Mouse (Mus musculus) limb, embryonic 12.5 days (tissue): Measurements from ENCODE around the gene Rbm44. TPM values are rescaled to one million over a fixed set of nuclear protein-coding genes. Genes with fewer than 3 reads are reported as not detected.

Experiments used
- ATAC-seq: fragments of 200-750 bp; cut with Nextera tagmentation; 2 replicates; pipeline ENCODE4 v1.8.0; 2017; ENCODE audit warnings: low read depth, moderate TSS enrichment; ENCODE audit not compliant: insufficient number of reproducible peaks, insufficient read depth, low FRiP score, low TSS enrichment
- H3K27ac ChIP-seq: fragments of 300-500 bp; sonication (generic); 2 replicates; pipeline ENCODE4 v1.5.1; 2016; ENCODE audit warnings: mild to moderate bottlenecking, moderate library complexity
- H3K27me3 ChIP-seq: fragments of 300-500 bp; sonication (generic); 2 replicates; pipeline ENCODE4 v1.6.1; 2016; ENCODE audit warnings: mild to moderate bottlenecking, moderate library complexity
- H3K36me3 ChIP-seq: fragments of 300-500 bp; sonication (generic); 2 replicates; pipeline ENCODE4 v1.6.1; 2016; ENCODE audit warnings: mild to moderate bottlenecking, moderate library complexity
- H3K4me1 ChIP-seq: fragments of 300-500 bp; sonication (generic); replicated peaks from 2 replicates; pipeline ENCODE4 v1.6.1; 2016
- H3K4me2 ChIP-seq: fragments of 300-500 bp; sonication (generic); 2 replicates; pipeline ENCODE4 v1.6.1; 2016; ENCODE audit warnings: mild to moderate bottlenecking, moderate library complexity
- H3K4me3 ChIP-seq: fragments of 300-500 bp; sonication (generic); replicated peaks from 2 replicates; pipeline ENCODE4 v1.5.1; 2016; ENCODE audit warnings: mild to moderate bottlenecking
- H3K9ac ChIP-seq: fragments of 300-500 bp; sonication (generic); replicated peaks from 2 replicates; pipeline ENCODE4 v1.6.1; 2016; ENCODE audit warnings: mild to moderate bottlenecking, moderate library complexity
- H3K9me3 ChIP-seq: fragments of 300-500 bp; sonication (generic); 2 replicates; pipeline ENCODE4 v1.6.1; 2016; ENCODE audit warnings: mild to moderate bottlenecking, moderate library complexity
- WGBS: fragments of 180-500 bp; shearing (Covaris S2); methylation state at CpG from one replicate; pipeline ENCODE4 v1.1.7; 2016; 5-methylcytosine and 5-hydroxymethylcytosine counted together
- polyA plus RNA-seq: library from polyadenylated mRNA; unstranded; fragments of >200 nt; fragmentation: Nextera tagmentation; extraction: Ambion mirVana; gene quantifications from 2 replicates; pipeline ENCODE4 v1.2.1, GENCODE M21; 2016

Rbm44 gene
- polyA plus RNA-seq, 1 experiment from 2014 or later = 0.70 TPM

- Histone ChIP-seq H3K27me3 (peaks cover 3% of the 10 kb centered on the region; the same call in 1 of the 2 replicates), H3K9ac (no peak overlapping the region), H3K4me3 (no peak overlapping the region), H3K27ac (no peak overlapping the region), H3K9me3 (no peaks in the 10 kb centered on the region), H3K36me3 (no peaks in the 10 kb centered on the region), H3K4me2 (no peak overlapping the region), H3K4me1 (peaks cover 13% of the 10 kb centered on the region)
- ATAC-seq = no peak
- 81% methylated on average over 6 of the region's 6 CpGs for WGBS
These were observed 64.9 kb downstream of the Rbm44 start for GRCm38 (mm10) chr1:91209785-91210184.

DNA sequence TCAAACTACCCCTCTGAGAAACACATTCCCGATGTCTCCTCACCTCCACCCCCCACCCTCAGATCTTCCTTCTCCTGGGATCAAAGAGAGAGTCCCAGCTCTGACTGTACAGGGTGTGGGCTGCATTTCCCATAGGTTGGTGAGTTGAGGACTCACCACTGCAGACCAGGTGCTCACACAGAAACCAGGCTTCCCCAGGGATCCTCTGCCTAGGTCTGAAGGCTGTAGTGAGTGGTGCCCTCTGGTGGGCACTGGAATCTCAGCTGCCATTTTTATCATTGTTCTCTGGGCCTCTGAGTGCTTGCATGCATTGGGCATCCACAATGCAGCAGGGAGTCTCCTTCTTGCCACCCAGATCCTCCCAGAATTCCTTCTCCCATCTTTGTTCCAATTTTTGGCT is 66.2 kb downstream of the Rbm44 start:
- Histone ChIP-seq H3K27me3 (peaks cover 3% of the 10 kb centered on the region; the same call in 1 of the 2 replicates), H3K27ac (no peak overlapping the region), H3K4me3 (no peak overlapping the region), H3K9ac (no peak overlapping the region), H3K4me1 (peaks cover 8% of the 10 kb centered on the region; the same call in 1 of the 2 replicates), H3K36me3 (no peaks in the 10 kb centered on the region), H3K4me2 (no peak overlapping the region), H3K9me3 (no peaks in the 10 kb centered on the region)
- no peak for ATAC-seq
- WGBS = 69% methylated on average over 1 of the region's 1 CpGs

- no peak for ATAC-seq
- Histone ChIP-seq H3K27me3 (peaks cover 3% of the 10 kb centered on the region; the same call in 1 of the 2 replicates), H3K36me3 (no peaks in the 10 kb centered on the region), H3K4me1 (peaks cover 8% of the 10 kb centered on the region; the same call in 1 of the 2 replicates), H3K4me3 (no peak overlapping the region), H3K9ac (no peak overlapping the region), H3K4me2 (no peak overlapping the region), H3K27ac (no peak overlapping the region), H3K9me3 (no peaks in the 10 kb centered on the region)
- 80% methylated on average over 7 of the region's 7 CpGs for WGBS
These were observed 66.7 kb downstream of the Rbm44 start for GRCm38 (mm10) chr1:91211591-91212008.

- Histone ChIP-seq H3K4me3 (no peak overlapping the region), H3K36me3 (no peaks in the 10 kb centered on the region), H3K4me2 (no peak overlapping the region), H3K9ac (no peak overlapping the region), H3K4me1 (peaks cover 8% of the 10 kb centered on the region; the same call in 1 of the 2 replicates), H3K27me3 (no peaks in the 10 kb centered on the region), H3K27ac (no peak overlapping the region), H3K9me3 (no peaks in the 10 kb centered on the region)
- no peak for ATAC-seq
- 91% methylated on average over 1 of the region's 1 CpGs for WGBS
These were observed 70.4 kb downstream of the Rbm44 start for GRCm38 (mm10) chr1:91215264-91215663.

DNA sequence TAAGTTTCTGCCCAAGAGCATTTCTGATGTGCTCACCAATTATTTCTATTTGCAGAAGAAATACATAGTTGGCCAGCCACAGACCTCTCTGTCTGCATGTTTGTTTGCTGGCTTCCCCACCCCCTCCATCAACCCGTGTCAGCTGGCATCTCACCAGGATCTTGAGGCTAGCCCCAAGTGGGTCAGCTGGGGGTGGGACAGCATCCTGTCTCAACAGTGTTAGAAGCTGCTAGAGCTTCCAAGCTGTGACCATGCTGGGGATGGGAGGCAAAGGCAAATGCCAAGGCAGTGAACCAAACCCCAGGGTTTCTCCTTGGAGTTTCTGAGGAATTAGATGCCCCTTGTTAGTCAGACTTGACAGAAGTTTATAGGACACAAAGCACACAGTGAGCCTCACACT is 71.1 kb downstream of the Rbm44 start:
- ATAC-seq = no peak
- Histone ChIP-seq H3K4me1 (peaks cover 8% of the 10 kb centered on the region; the same call in 1 of the 2 replicates), H3K36me3 (no peaks in the 10 kb centered on the region), H3K27me3 (no peaks in the 10 kb centered on the region), H3K9me3 (no peaks in the 10 kb centered on the region), H3K9ac (no peak overlapping the region), H3K4me2 (no peak overlapping the region), H3K4me3 (no peak overlapping the region), H3K27ac (no peak overlapping the region)
- 52% methylated on average over 1 of the region's 1 CpGs for WGBS

GRCm38 (mm10) chr1:91216504-91217267 is 71.8 kb downstream of the Rbm44 start:
- WGBS = 73% methylated on average over 10 of the region's 10 CpGs
- Histone ChIP-seq H3K27me3 (no peaks in the 10 kb centered on the region), H3K4me2 (no peak overlapping the region), H3K36me3 (no peaks in the 10 kb centered on the region), H3K4me1 (peaks cover 8% of the 10 kb centered on the region; the same call in 1 of the 2 replicates), H3K9me3 (no peaks in the 10 kb centered on the region), H3K4me3 (no peak overlapping the region), H3K9ac (no peak overlapping the region), H3K27ac (no peak overlapping the region)
- ATAC-seq = no peak

GRCm38 (mm10) chr1:91219641-91220321 is 74.9 kb downstream of the Rbm44 start:
- Histone ChIP-seq H3K9me3 (no peaks in the 10 kb centered on the region), H3K27me3 (no peaks in the 10 kb centered on the region), H3K4me2 (no peak overlapping the region), H3K4me3 (no peak overlapping the region), H3K36me3 (no peaks in the 10 kb centered on the region), H3K27ac (no peak overlapping the region), H3K9ac (no peak overlapping the region), H3K4me1 (no peaks in the 10 kb centered on the region)
- 84% methylated on average over 7 of the region's 7 CpGs for WGBS
- no peak for ATAC-seq

DNA sequence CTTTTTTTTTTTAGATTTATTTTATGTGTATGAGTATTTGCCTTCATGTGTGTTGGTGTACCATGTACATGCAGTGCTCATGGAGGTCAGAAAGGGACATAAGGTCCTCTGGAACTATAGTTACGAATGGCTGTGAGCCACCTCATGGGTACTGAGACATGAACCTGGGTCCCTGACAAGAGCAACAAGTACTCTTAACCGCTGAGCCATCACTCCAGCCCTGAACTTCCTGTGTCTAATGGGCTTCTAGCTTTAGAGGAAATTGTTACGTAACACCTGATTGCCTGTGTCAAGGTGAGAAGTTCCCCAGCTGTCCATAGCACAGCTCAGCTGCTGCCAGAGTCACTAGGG is 75.4 kb downstream of the Rbm44 start:
- H3K4me2 ChIP-seq = no peak overlapping the region
- WGBS = 86% methylated on average over 3 of the region's 3 CpGs
- no peaks in the 10 kb centered on the region for H3K27me3 ChIP-seq
- H3K9me3 ChIP-seq = no peaks in the 10 kb centered on the region
- no peak overlapping the region for H3K9ac ChIP-seq
- no peak overlapping the region for H3K4me3 ChIP-seq
- H3K36me3 ChIP-seq = no peaks in the 10 kb centered on the region
- no peaks in the 10 kb centered on the region for H3K4me1 ChIP-seq
- ATAC-seq = no peak
- no peak overlapping the region for H3K27ac ChIP-seq

Other genes with a start within 250 kb of the Rbm44 start
- gene Mlph, start 230.0 kb upstream of the Rbm44 start, polyA plus RNA-seq = 0.23 and 0.37 TPM in 2 replicates
- gene Prlh, start 192.0 kb upstream of the Rbm44 start, polyA plus RNA-seq = not detected in 2 replicates
- gene Rab17, start 175.4 kb upstream of the Rbm44 start, polyA plus RNA-seq = 0.76 and 0.98 TPM in 2 replicates
- 28.3 and 29.9 TPM in 2 replicates for gene Lrrfip1, start 146.4 kb upstream of the Rbm44 start, polyA plus RNA-seq
- gene Ramp1, start 34.7 kb downstream of the Rbm44 start, polyA plus RNA-seq = 1.1 and 1.9 TPM in 2 replicates
- gene Ube2f, start 105.2 kb downstream of the Rbm44 start, polyA plus RNA-seq = 70.2 and 71.1 TPM in 2 replicates
- 12.3 and 13.7 TPM in 2 replicates for gene Scly, start 153.2 kb downstream of the Rbm44 start, polyA plus RNA-seq
- 0.08 TPM in 2 replicates for gene Espnl, start 177.0 kb downstream of the Rbm44 start, polyA plus RNA-seq
- 0.82 and 0.84 TPM in 2 replicates for gene Klhl30, start 205.9 kb downstream of the Rbm44 start, polyA plus RNA-seq
- 1.5 and 1.6 TPM in 2 replicates for gene Erfe, start 221.3 kb downstream of the Rbm44 start, polyA plus RNA-seq